Mouse (Mus musculus) neural tube, embryonic 13.5 days (tissue): ENCODE measurements around the gene Naa38. TPM values are rescaled to one million over a fixed set of nuclear protein-coding genes. Genes with fewer than 3 reads are reported as not detected.

Source experiments
- ATAC-seq: fragments of 200-750 bp; cut with Nextera tagmentation; 2 replicates; pipeline ENCODE4 v1.8.0; 2017; ENCODE audit warnings: low read depth, mild to moderate bottlenecking, moderate TSS enrichment, moderate library complexity
- H3K27ac ChIP-seq: fragments of 300-500 bp; sonication (generic); replicated peaks from 2 replicates; pipeline ENCODE4 v1.5.1; 2015; ENCODE audit warnings: moderate library complexity, mild to moderate bottlenecking, inconsistent platforms
- H3K27me3 ChIP-seq: fragments of 300-500 bp; sonication (generic); 2 replicates; pipeline ENCODE4 v1.6.1; 2015; ENCODE audit warnings: mild to moderate bottlenecking, inconsistent platforms
- H3K36me3 ChIP-seq: fragments of 300-500 bp; sonication (generic); 2 replicates; pipeline ENCODE4 v1.6.1; 2015; ENCODE audit warnings: mild to moderate bottlenecking, inconsistent platforms
- H3K4me1 ChIP-seq: fragments of 300-500 bp; sonication (generic); replicated peaks from 2 replicates; pipeline ENCODE4 v1.6.1; 2015; ENCODE audit warnings: inconsistent platforms
- H3K4me2 ChIP-seq: fragments of 300-500 bp; sonication (generic); 2 replicates; pipeline ENCODE4 v1.6.1; 2015; ENCODE audit warnings: inconsistent platforms, mild to moderate bottlenecking, moderate library complexity
- H3K4me3 ChIP-seq: fragments of 300-500 bp; sonication (generic); 2 replicates; pipeline ENCODE4 v1.5.1; 2015; ENCODE audit warnings: mild to moderate bottlenecking, inconsistent platforms
- H3K9ac ChIP-seq: fragments of 300-500 bp; sonication (generic); 2 replicates; pipeline ENCODE4 v1.6.1; 2015; ENCODE audit warnings: moderate library complexity, mild to moderate bottlenecking, inconsistent platforms
- H3K9me3 ChIP-seq: fragments of 300-500 bp; sonication (generic); 2 replicates; pipeline ENCODE4 v1.6.1; 2016; ENCODE audit warnings: inconsistent platforms
- WGBS: fragments of 180-500 bp; shearing (Covaris S2); methylation state at CpG from one replicate; pipeline ENCODE4 v1.1.7; 2015; 5-methylcytosine and 5-hydroxymethylcytosine counted together
- polyA plus RNA-seq: library from polyadenylated mRNA; unstranded; fragments of >200 nt; fragmentation: Nextera tagmentation; extraction: Ambion mirVana; gene quantifications from 2 replicates; pipeline ENCODE4 v1.2.1, GENCODE M21; 2015

Naa38 gene
- polyA plus RNA-seq, 1 experiment from 2014 or later, result 117 TPM

DNA sequence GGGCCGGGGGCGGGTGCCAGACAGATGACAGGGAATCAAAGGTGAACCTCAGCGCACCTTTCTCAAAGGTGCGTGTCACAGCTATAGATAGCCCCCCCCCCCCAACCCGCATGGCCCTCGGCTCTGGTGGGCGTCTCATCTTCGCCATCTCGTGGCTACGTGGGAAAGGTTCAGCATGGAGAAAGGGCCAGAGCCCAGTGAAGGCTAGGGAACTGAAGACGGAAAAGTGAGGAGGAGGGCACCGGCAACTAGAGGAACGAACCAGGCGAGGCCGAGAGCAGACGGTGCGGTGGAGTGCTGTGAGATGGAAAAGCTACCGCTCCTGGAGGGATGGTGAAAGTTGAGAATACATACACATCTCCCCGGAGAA, 24.1 kb downstream of the Naa38 start:
- Histone ChIP-seq H3K27ac (peak overlapping the region; percentile 100), H3K9ac (peak overlapping the region; percentile 64), H3K27me3 (peaks cover 28% of the 10 kb centered on the region), H3K4me1 (peaks cover 56% of the 10 kb centered on the region), H3K9me3 (no peaks in the 10 kb centered on the region), H3K4me3 (peak overlapping the region; percentile 90), H3K4me2 (peak overlapping the region; percentile 96), H3K36me3 (no peaks in the 10 kb centered on the region)
- 0% methylated on average over 19 of the region's 19 CpGs for WGBS
- ATAC-seq, result peak; percentile 1; the same call in 1 of the 2 replicates

DNA sequence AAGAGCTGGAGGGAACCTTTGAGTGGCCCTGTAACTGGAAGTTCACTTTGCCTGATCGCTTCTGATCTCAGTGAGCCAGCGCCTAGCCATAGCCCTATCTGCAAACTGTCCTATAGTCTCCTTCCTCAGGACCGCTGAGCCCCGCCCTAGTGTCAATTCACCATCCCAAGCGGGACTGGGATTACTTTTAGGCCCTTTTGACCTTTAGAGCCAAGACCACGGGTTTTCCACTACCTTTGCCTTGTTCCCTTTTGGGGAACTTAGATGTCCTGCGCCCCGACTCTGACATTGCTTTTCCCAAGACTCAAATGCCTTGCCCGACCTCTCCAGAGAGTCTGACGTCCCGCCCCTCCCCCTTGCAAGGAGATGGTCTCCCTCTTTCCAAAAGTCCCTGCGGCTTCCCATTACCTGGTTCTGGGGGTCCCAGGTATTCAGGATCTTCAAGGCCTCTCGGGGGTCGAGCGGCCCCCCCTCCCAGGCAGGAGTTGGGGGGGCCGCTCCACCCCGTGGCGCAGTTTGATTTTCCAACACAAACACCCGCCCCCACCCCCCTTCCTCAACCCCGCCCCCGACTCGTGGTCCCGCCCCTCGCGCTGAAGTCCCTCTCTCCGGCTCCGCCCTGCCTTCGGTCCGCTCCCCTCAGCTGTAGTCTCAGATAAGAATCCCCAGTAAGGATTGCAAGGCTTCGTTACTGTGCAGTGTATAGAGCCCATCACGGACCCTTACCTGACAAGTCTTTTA, 24.7 kb downstream of the Naa38 start:
- peak overlapping the region; percentile 96 for H3K4me2 ChIP-seq
- no peaks in the 10 kb centered on the region for H3K36me3 ChIP-seq
- H3K4me1 ChIP-seq, result peaks cover 50% of the 10 kb centered on the region
- no peaks in the 10 kb centered on the region for H3K9me3 ChIP-seq
- peaks cover 28% of the 10 kb centered on the region for H3K27me3 ChIP-seq
- peak overlapping the region; percentile 100 for H3K27ac ChIP-seq
- whole genome bisulfite sequencing, result under 1% methylated on average over 31 of the region's 31 CpGs
- ATAC-seq, result no peak
- peak overlapping the region; percentile 64 for H3K9ac ChIP-seq
- H3K4me3 ChIP-seq, result peak overlapping the region; percentile 90

DNA sequence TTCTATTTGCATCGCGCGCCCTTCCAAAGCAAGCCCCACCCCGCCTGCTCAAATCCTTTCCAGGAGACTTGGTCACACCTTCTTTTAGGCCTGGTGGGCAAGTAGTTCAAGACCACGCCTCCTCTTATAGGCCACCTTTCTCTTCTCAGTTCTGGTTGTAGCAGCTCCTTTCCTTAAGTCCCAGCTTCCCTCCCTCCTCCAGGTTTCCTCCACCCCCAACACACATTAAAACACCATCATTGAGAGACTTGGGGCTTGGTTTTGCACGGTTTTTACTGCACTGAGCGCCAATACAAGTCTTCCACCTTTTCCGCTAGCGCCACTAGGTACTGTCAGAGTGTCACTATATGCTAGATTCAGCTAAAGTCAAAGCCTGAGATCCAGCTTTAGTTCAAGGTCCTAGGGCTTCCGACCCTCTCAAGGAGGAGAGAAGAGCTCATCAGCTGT, 25.3 kb downstream of the Naa38 start:
- 10% methylated on average over 10 of the region's 10 CpGs for WGBS
- Histone ChIP-seq H3K4me2 (peak overlapping the region; percentile 96), H3K27ac (no peak overlapping the region), H3K4me3 (peak overlapping the region; percentile 90), H3K4me1 (peaks cover 48% of the 10 kb centered on the region), H3K27me3 (peaks cover 28% of the 10 kb centered on the region), H3K9me3 (no peaks in the 10 kb centered on the region), H3K9ac (peak overlapping the region; percentile 64), H3K36me3 (no peaks in the 10 kb centered on the region)
- ATAC-seq, result no peak

DNA sequence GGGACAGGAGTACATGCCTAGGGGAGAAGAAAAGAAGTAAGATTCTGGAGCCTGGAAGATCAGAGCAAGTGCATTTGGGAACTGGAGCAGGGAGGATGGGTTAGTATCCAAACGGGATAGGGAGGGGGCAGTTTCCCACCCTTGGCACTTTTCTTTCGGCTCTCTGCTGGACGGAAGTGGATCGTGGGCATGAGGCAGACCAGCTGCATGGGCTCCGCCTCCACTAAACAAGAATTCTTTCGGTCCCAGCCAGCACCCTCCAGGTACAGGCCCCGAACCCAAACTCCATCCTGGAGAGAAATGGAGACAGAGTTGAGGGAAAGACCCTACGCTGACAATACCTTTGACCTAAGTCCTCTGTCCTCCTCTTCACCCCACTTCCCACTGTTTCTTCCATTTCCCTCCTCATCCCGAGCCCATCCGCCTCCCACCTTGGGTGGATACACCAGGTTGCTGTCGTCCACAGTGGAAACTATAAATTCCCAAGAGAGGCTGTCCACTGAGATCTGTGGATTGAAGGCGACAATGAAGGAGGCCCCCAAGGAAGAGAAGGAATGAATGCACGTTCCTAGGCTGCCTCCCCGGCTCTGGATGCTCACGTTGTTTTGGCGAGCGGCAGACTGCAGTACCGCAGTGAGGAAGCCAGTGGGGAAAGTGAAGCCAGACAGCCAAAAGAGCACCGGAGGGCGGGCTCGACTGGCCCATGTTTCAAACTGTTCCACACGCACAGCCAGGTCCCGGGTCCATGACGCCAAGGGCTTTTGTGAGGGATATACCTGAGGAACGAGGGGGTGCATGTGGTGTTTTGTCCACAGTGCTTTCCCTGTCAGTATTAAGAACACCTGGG, 26.1 kb downstream of the Naa38 start:
- H3K4me2 ChIP-seq, result peak overlapping the region; percentile 96

DNA sequence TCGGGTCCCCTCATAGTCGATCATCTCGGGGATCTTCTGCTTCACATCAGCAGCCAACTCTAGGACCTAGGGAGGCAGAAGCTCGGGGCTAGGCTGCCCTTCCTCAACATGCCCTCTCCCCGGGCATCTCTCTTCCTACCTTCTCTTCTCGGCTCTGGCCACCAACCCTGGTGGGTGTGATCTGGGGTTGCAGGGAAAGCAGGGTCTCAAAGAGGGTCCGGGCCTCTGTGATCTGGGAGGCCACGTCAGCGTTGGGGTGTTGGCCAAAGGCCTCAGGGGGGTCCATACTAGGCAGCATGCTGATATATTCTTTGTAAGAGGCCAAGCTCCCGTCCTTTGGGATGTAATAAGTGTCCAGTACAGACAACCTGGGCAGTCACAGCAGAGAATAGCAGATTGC, 27.6 kb downstream of the Naa38 start:
- Histone ChIP-seq H3K9me3 (no peaks in the 10 kb centered on the region), H3K4me3 (no peak overlapping the region), H3K36me3 (no peaks in the 10 kb centered on the region), H3K4me2 (no peak overlapping the region), H3K9ac (no peak overlapping the region), H3K4me1 (peaks cover 35% of the 10 kb centered on the region), H3K27ac (no peak overlapping the region), H3K27me3 (peaks cover 28% of the 10 kb centered on the region)
- ATAC-seq, result no peak
- 89% methylated on average over 10 of the region's 10 CpGs for WGBS

More for the DNA sequence above, 26.1 kb downstream of the Naa38 start:
- no peaks in the 10 kb centered on the region for H3K36me3 ChIP-seq
- no peak for ATAC-seq
- H3K4me3 ChIP-seq, result 0 out of 2 replicates have a peak overlapping the region, but pooled peaks have one; percentile 90
- H3K4me1 ChIP-seq, result peaks cover 48% of the 10 kb centered on the region
- peaks cover 28% of the 10 kb centered on the region for H3K27me3 ChIP-seq
- 13% methylated on average over 25 of the region's 25 CpGs for WGBS
- H3K9ac ChIP-seq, result peak overlapping the region; percentile 31
- H3K9me3 ChIP-seq, result no peaks in the 10 kb centered on the region
- no peak overlapping the region for H3K27ac ChIP-seq

DNA sequence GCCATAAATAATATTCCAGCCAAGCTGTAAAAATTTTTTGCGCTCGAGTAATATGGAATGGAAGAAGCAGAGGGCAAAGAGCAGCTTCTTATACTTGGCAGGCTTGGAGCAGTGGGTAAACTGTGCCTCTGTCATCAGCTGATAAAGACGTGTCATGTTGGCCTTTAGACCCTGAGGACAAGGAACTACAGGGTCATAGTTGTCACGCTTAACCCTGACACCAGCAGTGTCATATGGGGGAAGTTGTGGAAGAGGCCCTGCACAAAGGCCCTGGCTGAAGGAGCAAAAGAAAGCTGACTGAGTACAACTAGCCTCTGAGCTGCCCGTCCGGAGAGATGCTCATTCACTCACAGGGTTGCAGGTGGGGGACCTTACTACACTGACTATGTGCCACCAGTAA, 28.6 kb downstream of the Naa38 start:
- ATAC-seq, result no peak
- H3K9me3 ChIP-seq, result no peaks in the 10 kb centered on the region
- WGBS, result 79% methylated on average over 6 of the region's 6 CpGs
- no peak overlapping the region for H3K27ac ChIP-seq
- H3K4me1 ChIP-seq, result peaks cover 27% of the 10 kb centered on the region
- H3K9ac ChIP-seq, result no peak overlapping the region
- no peaks in the 10 kb centered on the region for H3K36me3 ChIP-seq
- H3K4me3 ChIP-seq, result no peak overlapping the region
- H3K4me2 ChIP-seq, result no peak overlapping the region
- H3K27me3 ChIP-seq, result peaks cover 28% of the 10 kb centered on the region

DNA sequence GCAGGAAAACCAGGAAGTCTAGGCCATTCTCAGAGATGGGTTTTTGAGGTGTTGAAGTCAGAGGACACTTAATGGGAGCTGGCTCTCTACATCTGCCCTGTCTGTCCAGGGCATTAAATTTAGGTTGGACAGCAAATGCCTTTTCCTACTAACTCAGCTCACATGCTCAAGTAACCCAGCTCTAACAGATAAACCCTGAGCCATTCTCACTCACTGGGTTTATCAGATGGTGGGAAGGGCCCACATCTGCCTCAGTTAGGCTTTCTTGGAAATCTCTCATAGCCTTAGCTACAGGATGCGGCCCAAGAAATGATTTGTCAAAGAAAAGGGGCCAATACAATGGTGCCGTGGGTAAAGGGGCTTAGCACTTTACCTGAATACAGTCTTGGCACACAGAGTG, 31.0 kb downstream of the Naa38 start:
- Histone ChIP-seq H3K4me3 (no peak overlapping the region), H3K27ac (no peak overlapping the region), H3K9me3 (no peaks in the 10 kb centered on the region), H3K4me2 (no peak overlapping the region), H3K9ac (no peak overlapping the region), H3K27me3 (peaks cover 19% of the 10 kb centered on the region), H3K36me3 (no peaks in the 10 kb centered on the region), H3K4me1 (peaks cover 8% of the 10 kb centered on the region; the same call in 1 of the 2 replicates)
- ATAC-seq, result no peak
- WGBS, result 79% methylated on average over 2 of the region's 2 CpGs

DNA sequence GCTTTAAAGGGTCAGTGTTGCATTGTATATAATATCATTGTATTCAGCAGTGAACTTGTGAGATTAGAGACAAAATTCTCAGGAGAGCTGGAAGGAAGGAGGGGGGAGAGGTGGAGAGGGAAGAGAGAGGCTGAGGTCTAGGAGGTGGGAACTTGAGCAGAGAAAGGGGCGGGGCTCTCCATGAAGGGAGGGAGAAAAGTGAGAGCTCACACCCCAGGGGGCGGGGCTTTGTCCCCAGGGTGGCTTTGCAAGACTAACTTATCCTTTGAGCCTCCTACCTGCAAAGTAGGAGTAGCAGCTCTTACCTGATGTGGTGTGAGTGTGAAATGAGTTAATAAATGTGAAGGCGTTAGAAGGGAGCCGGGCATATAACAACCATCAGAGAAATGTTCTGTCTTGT, 33.5 kb downstream of the Naa38 start:
- Histone ChIP-seq H3K4me3 (no peak overlapping the region), H3K27me3 (no peaks in the 10 kb centered on the region; the same call in 1 of the 2 replicates), H3K27ac (no peak overlapping the region), H3K9ac (no peak overlapping the region), H3K36me3 (no peaks in the 10 kb centered on the region), H3K4me2 (no peak overlapping the region), H3K9me3 (no peaks in the 10 kb centered on the region), H3K4me1 (peaks cover 9% of the 10 kb centered on the region)
- no peak for ATAC-seq
- WGBS, result 31% methylated on average over 4 of the region's 4 CpGs

DNA sequence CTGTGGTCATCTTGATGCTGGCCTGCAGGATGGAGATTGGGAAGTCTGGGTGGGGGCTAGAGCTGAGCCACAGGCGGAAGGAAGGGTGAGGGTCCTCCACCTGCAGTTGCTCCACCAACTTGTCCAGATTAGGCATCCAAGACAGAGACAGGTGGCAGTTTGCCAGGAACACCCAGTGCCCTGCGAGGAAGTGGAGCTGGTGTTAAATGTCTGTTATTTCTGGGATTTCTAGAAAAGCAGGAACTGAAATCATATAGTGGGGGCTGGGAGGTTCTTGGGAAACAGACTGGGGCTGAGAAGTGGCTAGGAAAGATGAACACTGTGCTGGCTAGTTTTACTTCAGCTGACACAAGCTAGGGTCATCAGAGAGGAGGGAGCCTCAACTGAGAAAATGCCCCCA, 34.0 kb downstream of the Naa38 start:
- H3K36me3 ChIP-seq, result no peaks in the 10 kb centered on the region
- no peak for ATAC-seq
- H3K27ac ChIP-seq, result no peak overlapping the region
- H3K4me3 ChIP-seq, result no peak overlapping the region
- no peak overlapping the region for H3K9ac ChIP-seq
- no peak overlapping the region for H3K4me2 ChIP-seq
- H3K9me3 ChIP-seq, result no peaks in the 10 kb centered on the region
- 59% methylated on average over 2 of the region's 2 CpGs for WGBS
- H3K4me1 ChIP-seq, result peaks cover 9% of the 10 kb centered on the region
- no peaks in the 10 kb centered on the region for H3K27me3 ChIP-seq

DNA sequence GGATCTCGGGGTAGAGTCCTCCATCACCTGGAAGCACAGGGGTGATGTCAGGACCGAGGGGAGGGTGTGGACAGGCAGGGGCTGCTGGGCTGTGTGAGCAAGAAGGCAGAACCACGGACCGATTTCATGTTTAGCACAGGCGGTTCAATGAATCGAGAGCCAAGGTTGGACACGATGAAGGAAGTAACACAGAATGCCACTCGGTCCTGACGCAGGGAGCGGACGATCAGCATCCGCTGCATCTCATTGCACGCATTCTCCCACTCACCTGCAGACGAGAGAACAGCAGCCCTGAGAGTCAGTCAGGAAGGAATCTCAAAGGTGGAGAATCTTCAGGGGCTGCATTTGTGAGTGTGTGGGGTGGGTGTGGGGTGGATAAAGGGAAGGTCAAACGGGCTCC, 35.3 kb downstream of the Naa38 start:
- 85% methylated on average over 15 of the region's 15 CpGs for WGBS
- no peaks in the 10 kb centered on the region for H3K9me3 ChIP-seq
- ATAC-seq, result no peak
- H3K4me3 ChIP-seq, result no peak overlapping the region
- H3K36me3 ChIP-seq, result no peaks in the 10 kb centered on the region
- no peak overlapping the region for H3K9ac ChIP-seq
- H3K4me1 ChIP-seq, result peaks cover 9% of the 10 kb centered on the region
- H3K27ac ChIP-seq, result no peak overlapping the region
- H3K4me2 ChIP-seq, result no peak overlapping the region
- H3K27me3 ChIP-seq, result no peaks in the 10 kb centered on the region

DNA sequence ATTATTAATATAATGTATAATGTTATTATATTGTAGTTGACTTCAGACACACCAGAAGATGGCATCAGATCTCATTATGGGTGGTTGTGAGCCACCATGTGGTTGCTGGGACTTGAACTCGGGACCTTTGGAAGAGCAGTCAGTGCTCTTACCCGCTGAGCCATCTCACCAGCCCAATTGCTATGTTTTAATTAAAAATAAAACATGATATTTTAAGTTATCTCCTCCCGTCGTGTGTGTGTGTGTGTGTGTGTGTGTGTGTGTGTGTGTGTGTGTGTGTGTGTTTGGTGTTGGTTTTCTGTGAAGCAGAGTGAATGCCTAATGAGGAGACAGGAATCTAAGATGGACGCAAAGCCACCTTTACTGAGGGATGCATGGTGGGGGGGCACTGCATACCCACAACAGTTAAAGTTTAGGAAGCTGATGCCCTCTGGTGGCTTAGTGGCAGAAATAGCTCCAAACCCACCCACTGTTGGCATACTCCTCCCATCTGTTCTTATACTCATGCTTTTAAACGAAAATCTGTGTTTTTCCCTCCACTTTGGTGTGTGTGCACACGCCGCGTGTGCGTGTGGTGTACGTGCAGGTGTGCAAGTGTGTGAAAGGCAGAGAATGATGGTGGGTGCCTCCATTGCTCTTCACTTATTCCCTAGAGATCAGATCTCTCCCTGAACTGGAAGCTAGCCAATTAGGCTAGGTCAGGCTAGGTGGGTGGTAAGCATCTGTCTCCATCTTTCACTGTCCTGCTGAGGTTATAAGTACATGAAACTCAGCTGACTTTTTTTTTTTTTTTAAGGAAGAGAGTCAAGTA, 36.7 kb downstream of the Naa38 start:
- WGBS, result 35% methylated on average over 11 of the region's 11 CpGs
- Histone ChIP-seq H3K4me2 (peak overlapping the region; percentile 25), H3K27ac (no peak overlapping the region), H3K27me3 (no peaks in the 10 kb centered on the region), H3K9ac (no peak overlapping the region), H3K9me3 (no peaks in the 10 kb centered on the region), H3K4me1 (peaks cover 9% of the 10 kb centered on the region), H3K4me3 (no peak overlapping the region), H3K36me3 (no peaks in the 10 kb centered on the region)
- peak; percentile 88 for ATAC-seq

DNA sequence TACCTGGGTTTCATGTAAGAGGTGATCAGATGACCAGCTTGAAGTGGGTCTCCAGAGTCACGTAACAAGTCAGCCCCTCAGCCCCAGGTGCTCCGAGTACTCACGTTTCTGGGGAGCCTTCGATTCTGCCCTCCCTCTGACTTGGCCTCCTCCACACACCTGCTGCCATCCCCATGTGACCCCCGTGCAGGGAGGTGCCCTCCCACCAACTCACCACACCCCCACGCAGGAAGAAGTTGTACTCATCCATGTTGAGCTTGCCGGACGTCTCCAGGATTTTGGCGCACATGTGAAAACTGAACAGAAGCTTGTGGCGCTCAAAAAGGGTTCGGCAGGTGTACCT, 37.3 kb downstream of the Naa38 start:
- H3K4me3 ChIP-seq, result no peak overlapping the region
- H3K9me3 ChIP-seq, result no peaks in the 10 kb centered on the region
- H3K36me3 ChIP-seq, result no peaks in the 10 kb centered on the region
- peaks cover 9% of the 10 kb centered on the region for H3K4me1 ChIP-seq
- no peak overlapping the region for H3K4me2 ChIP-seq
- no peak overlapping the region for H3K9ac ChIP-seq
- no peak overlapping the region for H3K27ac ChIP-seq
- no peak for ATAC-seq
- H3K27me3 ChIP-seq, result no peaks in the 10 kb centered on the region
- 80% methylated on average over 11 of the region's 11 CpGs for WGBS
